Mouse (Mus musculus) thymus, postnatal 0 days (tissue): ENCODE measurements around the gene Apbb1. TPM values are rescaled to one million over a fixed set of nuclear protein-coding genes. Genes with fewer than 3 reads are reported as not detected.

Experiments
- DNase-seq: peaks from one replicate; pipeline ENCODE4 v3.0.0-alpha.2; 2015; ENCODE audit warnings: low spot score
- polyA plus RNA-seq: library from polyadenylated mRNA; unstranded; fragments of >200 nt; fragmentation: Nextera tagmentation; extraction: Ambion mirVana; gene quantifications from 2 replicates; pipeline ENCODE4 v1.2.1, GENCODE M21; 2015

Gene Apbb1
- polyA plus RNA-seq, 1 experiment from 2014 or later, result 6.5 TPM

DNA sequence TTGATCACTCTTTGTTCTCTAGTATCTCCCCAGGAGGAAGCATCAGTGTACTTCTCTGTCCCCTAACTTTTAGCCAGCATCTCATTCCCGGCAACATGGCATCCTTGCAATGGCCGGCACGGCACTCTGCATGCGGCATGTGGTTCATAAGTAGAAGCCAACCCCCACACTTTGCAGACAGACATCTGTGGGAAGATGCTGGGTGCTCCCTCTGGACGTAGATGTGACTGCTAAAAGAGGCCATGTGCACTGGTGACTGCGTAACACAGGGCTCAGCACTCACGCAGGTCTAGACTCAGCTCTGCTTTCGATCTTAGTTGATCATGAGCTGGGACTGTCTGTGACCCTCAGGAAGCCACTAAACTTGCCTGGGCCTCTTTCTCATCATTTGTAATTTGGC lies 8.5 kb downstream of the Apbb1 start:
- DNase-seq, result no peak

DNA sequence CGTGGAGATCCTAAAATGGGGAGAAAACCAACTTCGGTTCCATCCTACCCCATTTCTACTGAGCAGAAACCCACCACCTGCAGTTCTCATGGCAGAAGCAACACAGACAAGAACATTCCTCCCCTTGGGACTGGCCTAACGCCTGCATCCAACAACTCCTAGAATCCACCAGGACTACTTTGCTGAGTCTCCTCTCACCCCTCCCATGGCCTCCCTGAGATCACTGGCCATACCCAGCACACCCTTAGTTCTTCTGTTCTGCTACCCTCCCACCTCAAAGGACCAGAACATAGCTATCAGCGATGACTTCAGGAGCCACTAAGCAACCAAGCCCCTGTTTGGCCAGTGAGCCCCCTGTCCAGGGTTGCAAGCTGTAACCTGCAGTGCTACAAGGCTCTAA lies 10.7 kb downstream of the Apbb1 start:
- no peak for DNase-seq

DNA sequence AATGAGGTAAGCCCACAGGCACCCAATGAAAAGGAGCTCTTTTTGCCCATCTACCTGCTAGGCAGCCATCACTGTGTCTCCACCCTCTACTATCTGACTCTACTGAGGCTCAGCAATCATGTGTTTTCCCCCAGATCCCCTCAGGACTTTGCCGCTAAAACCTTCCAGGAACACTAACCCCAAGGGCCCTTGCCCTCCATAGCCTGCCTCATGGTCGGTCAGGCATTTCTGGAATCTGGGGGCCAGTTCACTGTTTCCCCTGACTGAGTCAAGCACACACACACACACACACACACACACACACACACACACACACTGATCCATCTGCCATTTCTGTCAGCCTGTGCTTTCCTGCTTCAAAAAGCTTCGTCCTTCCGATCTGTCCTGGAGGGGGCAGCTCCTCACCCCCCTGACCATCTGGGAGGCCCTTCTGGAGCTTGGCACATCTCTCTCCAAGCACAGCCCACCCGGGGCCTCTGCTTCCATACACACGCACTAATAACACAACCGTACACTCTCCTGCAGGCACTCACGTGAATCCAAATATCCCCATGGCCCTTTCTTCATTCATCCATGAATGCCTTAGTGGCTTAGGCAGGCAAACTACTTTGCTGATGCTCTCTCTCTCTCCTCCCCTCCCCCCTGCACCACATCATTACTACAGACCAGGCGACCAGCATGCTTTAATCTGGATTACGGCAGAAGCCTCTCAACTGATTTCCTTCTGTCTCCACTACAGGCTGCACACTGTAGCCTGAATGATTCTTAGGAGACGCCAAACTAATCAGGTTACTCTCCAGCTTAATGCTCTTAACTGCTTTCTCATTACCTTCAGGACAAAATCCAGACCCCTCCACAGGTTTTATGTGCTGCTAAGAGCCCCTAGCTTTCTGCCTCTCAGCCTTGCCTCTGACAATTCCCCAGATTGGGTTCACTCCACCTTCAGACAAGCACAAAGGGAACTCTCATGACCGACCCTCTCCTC lies 11.6 kb downstream of the Apbb1 start:
- no peak for DNase-seq

DNA sequence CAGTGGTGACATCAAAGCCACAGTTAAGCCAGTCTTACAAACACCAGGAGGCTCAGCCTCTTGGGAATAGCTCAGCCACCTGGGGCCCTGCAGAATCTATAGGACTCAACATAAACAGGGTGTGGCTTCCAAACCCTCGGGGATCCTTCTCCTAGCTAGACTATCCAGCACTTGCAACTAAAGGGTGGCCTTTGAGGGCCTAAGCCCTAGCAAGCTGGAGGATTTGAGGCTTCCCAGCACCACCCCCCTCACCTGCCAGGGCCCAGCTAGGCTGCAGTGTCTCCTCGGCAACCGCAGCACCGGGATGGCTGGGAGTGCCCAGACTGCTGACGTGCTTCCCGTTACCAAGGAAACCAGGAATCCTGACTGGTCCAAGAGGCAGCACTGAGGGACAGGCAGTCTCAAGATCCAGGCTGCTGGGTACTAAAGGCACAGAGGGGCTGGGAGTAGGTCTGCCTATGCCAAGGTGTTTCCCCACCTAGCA lies 12.4 kb downstream of the Apbb1 start:
- no peak for DNase-seq

DNA sequence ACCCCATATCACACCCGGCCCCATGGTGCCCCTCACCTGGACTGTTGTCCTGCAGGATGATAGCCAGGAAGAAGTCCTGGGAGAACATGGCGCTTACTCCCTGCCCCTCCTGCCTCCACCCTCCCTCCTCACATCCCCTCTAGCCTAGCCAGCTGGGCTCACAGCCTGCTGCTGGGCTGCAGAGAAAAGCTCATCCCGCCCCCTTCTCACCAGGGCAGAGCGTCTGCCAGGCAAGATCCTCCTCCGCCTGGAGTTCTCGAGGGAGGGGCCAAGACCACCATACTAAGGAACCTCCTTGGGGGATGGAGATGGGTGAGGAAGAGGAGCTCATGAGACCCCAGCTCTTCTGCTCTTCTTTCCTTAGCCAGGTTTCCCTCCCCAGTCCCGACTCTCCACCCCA lies 12.9 kb downstream of the Apbb1 start:
- DNase-seq, result no peak

DNA sequence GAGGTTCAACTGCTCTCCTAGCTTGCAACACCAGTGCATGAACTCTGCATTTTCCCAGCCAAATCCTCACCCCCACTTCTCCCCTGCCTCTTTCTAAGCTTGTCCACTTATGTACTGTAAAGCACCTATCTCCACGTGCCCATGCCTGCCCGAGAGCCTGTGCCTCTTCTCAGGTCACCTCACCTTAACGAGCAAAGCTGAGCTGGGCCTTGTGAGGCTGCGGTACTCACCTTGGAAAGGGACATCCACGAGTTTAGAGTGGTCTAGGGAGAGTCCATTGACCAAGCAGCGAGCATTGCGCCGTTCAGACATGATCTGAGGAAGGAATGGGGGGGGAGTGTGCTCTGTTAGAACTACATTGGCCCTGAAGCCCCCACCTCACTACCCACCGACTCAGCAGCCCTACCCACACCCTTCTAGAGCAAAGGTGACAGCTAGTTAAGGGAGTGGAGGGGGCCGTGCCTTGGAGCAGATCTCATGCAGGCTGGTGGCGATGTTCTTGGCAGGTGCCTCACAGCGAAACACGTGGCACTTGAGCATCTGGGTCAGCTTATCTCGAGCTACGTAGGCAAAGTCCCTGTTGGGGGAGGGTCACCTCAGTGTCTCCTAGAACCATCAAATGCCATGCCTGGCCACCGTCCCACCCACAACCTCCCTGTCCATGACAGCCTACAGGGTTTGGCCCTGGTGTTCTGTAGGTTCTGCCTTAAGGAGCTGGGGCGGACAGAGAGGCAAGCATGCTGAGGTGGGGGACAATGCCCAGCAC lies 16.2 kb downstream of the Apbb1 start:
- DNase-seq, result no peak

DNA sequence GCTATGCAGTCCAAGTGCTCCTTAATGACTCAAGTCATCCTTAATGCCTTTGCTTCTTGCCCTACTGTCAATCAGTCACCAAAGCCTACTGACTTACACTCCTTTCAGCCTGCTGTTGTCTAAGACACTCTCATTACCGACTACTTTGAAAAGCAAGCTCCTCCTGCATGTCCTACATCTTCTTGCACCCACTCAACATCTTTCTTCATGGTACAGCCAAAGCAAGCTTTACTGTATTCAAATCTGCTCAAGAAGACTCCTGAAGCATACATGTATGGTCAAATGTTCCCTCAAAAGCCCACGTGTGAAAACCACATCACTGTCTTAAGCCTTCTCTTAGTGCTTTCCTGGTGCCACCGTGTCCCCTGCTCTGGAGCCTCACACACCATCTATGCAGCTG lies 18.1 kb downstream of the Apbb1 start:
- DNase-seq, result no peak

DNA sequence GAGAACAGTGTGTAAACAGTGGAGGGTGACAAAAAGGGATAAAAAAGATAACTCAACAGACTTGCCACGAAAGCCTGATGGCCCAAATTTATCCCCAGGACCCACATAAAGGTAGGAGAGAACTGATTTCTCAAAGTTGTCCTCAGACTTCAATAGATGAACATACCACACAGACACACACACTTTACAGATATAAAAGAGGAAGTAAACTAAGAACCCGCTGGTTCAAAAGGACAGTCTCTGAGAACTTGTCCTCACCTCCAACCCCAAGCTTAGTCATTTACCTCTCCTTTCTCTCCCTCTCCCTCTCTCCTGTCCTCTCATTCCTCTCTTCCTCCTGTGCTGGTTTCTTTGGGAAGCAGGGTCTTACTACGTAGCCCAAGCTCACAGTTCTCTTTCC lies 19.1 kb downstream of the Apbb1 start:
- no peak for DNase-seq

DNA sequence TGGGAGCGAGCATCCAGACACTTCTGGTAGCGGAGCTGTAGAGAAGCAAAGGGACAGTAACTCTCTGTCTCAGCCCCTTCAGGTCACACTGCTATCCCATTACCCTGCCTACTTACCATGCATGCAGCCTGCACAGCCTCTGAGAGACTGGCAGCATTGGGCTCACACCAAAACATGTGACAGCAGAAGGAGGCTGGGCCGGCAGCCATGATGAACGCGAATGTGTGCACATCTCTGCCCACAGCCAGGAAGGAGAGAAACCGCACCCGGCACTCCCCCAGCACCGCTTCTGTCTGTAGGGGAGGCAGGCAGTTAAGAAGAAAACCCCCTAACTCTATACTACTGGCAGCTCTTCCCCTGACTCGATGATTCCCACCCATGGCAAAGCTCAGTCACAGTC lies 22.4 kb downstream of the Apbb1 start:
- peak; percentile 39 for DNase-seq

DNA sequence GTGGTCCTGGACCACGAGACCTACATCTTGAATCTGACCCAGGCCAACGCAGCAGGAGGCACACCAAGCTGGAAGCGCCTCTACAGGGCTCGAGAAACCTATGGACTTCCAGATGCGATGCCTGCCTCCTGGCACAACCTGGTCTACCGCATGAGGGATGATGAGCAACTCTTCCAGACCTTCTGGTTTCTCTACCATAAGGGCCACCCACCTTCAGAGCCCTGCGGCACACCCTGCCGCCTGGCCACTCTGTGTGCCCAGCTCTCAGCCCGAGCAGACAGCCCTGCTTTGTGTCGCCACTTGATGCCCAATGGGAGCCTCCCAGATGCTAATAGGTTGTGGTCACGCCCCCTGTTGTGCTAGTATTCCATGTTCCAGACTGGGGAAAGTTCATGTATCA lies 23.8 kb downstream of the Apbb1 start:
- no peak for DNase-seq

DNA sequence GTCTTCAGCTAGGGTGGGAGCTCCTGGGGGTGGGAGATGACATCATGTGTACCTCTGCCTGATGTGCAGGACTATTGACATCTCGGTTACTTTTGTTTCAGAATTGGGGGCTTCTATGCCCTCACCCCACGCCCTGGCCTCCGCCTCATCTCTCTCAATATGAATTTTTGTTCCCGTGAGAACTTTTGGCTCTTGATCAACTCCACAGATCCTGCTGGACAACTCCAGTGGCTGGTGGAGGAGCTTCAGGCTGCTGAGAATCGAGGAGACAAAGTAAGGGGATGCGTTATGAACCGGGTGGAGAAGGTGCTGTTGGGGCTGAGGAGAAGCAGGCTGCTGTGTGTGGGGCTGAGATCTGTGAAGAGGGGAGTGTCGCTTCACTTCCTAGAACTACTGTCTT lies 25.0 kb downstream of the Apbb1 start:
- DNase-seq, result no peak

DNA sequence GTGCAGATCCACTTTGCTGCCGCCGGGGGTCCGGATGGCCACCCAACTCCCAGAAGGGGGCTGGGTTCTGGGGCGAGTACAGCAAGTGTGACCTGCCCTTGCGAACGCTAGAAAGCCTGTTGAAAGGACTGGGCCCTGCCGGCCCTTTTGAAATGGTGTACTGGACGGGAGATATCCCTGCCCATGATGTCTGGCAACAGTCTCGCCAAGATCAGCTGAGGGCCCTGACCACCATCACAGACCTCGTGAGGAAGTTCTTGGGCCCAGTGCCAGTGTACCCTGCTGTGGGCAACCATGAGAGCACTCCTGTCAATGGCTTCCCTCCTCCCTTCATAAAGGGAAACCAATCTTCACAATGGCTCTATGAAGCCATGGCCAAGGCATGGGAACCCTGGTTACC lies 25.9 kb downstream of the Apbb1 start:
- no peak for DNase-seq

DNA sequence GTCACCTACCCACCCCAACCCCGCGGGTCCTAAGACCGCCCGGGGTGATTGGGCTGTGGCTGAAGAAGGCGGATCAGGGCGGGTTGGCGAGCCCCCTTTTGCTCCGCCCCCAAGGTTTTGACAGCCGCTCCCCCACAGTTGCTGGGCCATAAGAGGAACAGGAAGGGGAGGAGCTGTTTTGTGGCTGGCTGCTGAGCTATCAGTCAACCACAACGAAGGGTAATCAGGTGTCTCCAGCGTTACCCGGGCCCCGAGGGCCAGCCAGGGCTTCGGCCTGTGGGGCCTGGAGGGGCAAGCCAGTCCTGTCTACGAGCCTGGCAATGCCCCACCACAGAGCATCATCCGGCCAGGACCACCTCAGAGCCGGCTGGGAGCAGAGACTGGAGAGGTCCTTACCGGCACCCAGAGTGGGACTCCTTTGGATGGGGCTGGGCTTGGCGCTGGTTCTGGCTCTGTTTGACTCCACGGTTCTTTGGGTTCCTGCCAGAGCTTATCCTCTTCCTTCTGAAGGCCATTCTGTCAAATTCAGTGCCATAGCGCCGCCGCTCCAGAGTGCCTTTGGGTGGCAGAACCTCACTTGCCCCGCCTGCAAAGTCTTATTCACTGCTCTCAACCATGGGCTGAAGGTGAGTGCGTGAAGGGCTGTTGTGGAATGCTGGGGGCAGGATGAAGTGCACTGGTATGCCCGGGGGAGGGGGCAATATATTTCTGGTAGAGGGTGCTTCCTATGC lies 27.1 kb downstream of the Apbb1 start, which contains the start of gene Smpd1:
TSS of gene Smpd1 (plus strand) at position 149 of the 731 bp plus-strand sequence.
- DNase-seq, result peak; percentile 88

DNA sequence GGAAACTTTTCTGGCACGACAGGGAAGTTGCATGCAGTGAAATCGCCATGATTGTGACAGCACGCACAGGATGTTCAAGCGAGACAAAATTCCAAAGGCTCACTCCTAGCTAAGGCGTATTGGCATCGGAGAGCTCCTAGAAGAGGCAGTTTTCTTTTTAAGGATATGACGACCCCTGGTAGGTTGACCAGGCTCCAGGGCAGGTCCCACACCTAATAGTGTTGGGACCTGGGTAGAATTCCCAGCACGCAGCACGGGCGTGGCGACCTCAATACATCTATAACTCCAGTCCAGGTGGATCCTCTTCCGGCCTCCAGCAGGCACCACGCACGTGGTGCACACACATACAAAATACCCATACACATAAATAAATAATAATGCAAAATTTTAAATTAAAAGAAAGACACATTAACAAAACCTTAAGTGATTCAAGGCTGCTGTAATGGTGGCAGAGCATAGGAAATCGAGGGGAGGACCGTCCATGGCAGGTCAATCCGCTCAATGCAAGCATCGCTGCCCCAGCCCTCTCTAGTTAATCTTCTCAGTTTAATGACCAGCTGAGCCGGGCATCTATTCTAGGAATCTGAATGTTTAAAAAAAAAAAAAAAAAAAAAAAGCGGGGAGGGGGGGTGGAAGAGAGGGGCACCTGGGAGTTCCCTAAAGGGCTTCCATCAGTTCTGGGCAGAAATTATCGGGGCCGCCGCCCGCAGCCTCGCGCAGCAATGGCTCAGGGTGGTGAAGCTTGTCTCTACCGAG lies 27.8 kb downstream of the Apbb1 start:
- no peak for DNase-seq

DNA sequence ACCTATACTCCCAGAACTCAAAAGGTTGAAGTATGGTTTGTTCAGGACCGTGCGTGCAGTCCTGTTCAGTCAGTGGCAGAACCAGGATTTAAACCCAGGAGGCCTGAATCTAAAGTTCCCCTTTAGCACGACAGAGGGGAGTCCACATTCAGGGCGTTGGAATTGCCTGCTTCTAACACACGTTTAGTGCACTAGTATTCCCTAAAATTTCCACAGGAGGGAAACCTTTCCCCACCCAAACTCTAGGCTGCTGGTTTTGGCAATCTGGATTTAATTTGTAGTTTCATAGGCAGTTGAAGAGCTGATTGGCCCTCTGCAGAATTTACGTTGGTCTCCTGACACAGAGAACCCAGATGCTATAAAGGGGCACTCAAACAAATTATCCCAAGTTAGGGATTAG lies 32.4 kb downstream of the Apbb1 start:
- DNase-seq, result no peak

DNA sequence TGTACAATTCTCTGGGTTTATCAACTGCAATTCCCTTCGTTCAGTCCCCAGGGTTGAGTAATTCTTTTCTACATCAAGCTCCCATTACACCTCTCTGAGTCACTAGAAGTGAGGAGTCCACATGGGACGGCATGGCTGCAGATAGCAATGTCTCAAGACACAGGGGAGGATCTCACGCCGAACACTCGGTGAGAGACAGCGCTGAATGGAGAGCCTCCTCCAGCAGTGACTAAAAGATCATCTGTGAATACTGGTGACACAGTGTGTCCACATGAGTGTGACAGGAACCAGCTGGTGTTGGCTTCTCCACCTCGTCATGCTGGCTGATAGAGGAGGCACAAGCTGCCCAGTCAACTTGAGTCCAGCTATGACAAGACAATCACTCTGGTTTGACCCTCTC lies 33.5 kb downstream of the Apbb1 start:
- DNase-seq, result no peak

DNA sequence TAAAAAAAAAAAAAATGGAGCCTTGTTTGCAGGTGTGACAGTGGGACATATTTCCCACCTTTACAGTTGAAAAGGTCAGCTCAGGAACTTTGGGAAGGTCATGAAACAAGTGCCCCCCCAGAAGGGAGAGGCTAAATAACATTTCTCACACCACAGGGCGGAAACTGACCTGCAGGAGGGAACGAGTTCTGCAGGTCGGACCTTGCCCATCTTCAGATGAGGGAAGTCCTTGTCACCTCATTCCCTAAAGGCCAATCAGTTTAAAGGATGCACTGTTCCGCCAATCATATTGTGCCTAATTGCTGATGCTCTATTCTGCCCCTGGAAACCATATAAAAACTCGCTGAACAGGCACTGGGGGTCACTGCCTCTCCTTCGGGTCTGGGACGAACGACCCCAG lies 35.5 kb downstream of the Apbb1 start:
- no peak for DNase-seq

DNA sequence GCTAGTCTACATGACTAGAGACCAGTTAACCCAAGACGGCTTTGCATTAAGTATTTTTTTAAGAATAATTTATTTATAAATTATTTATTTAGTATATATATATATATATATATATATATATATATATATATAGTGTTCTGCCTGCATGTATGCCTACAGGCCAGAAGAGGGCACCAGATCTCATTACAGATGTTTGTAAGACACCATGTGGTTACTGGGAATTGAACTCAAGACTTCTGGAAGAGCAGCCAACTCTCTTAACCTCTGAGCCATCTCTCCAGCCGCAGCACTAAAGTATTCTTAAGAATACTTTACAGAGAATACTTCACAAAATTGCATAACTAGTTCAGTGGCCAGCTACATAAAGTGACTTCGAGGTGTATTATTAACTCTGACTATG lies 47.3 kb downstream of the Apbb1 start:
- peak; percentile 19 for DNase-seq

DNA sequence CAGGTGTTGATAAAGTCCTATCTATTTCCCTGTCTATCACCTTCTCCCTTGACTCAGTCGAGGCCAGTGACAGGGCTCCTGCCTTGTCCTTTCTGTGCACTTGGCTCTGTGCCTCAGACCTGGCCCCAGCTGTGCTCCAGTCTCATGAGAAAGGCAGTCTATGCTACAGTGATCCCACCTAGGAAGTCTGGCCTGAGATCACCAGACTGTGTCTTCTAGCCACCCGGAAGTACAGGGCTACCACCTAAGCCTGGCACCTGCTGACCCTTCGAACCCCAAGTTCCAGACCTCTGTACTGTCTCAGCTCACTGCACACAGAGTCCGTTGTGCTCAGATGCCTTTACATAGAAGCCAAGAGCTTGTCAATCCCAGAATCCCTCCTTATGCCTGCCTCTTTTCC lies 53.4 kb downstream of the Apbb1 start:
- DNase-seq, result no peak

DNA sequence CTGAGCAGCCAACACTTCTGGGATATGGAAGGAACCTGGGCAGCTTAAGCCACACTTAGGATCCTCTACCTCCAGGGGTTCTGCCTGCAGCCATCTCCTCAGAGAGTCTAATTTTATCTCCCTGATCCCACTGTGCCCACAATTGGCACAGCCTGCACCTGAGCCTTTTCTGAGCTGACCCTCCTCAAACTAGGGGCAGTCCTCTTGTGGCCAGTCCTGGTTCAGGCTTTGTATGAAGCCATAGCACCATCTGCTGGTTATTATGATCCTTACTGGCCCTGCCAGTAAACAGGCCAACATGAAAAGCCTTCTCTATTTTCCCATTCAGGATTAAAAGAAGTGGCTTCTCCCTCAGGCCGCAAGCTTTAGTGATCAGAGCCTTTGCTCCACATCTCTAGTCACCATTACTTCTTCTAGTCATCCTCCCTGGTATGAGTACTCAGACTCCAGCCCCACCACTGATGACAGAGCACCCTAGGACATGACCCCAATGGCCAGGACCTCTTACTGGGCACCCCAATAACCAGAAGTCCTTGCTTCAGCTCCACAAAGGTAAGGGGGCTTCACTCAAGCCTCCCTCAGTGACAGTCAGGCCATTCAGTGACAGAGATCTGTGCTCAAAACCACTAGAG lies 54.0 kb downstream of the Apbb1 start:
- DNase-seq, result no peak
